Mouse (Mus musculus): ENCODE results near the gene Pdp2. TPM values are rescaled to one million over a fixed set of nuclear protein-coding genes. Genes with fewer than 3 reads are reported as not detected.
A peak's percentile ranks its signal among the peaks of the same experiment; 100 is the strongest.
"Not testable (repeated sequence)": the region's sequence is repeated elsewhere in the genome, so short reads cannot be mapped to it uniquely, and the experiment has no call there.

The Pdp2 gene
- total and polyA plus RNA-seq, 3 experiments: 4.4 to 22.8 (median 14.2) TPM

GRCm38 (mm10) chr8:104638010-104638409 lies 46.8 kb downstream of the Pdp2 start:
- Histone ChIP-seq H3K4me3 (ENCODE audit: low read depth, low read length) (no peak overlapping the region), H3K4me1 (ENCODE audit: insufficient read depth, low read depth, low read length) (peaks cover 46% of the 10 kb centered on the region), H3K9me3 (replicated peaks) (no peaks in the 10 kb centered on the region), H3K36me3 (replicated peaks) (peaks cover 60% of the 10 kb centered on the region), H3K27me3 (ENCODE audit: insufficient read depth, low read length) (no peaks in the 10 kb centered on the region)
- no peak for DNase-seq (ENCODE audit: low spot score)
- ATAC-seq (ENCODE audit: extremely low read depth, insufficient number of reproducible peaks, low FRiP score, poor library complexity, severe bottlenecking): no peak
- TF ChIP-seq GATA1 (IDR thresholded peaks at IDR 0.05; ENCODE audit: borderline replicate concordance, low read length): no peak
- TF ChIP-seq CTCF (IDR thresholded peaks at IDR 0.05; ENCODE audit: low read depth, low read length): no peak
- TF ChIP-seq GATA2 (IDR thresholded peaks at IDR 0.05; ENCODE audit: borderline replicate concordance, low read depth, low read length): no peak
- TF ChIP-seq TAL1 (conservative IDR thresholded peaks at IDR 0.05; ENCODE audit: low read depth, low read length): no peak
- TF ChIP-seq POLR2AphosphoS5 (IDR thresholded peaks at IDR 0.05; ENCODE audit: insufficient replicate concordance, low read depth, low read length): no peak

- H3K27me3 ChIP-seq (ENCODE audit: insufficient read depth, low read length): no peaks in the 10 kb centered on the region
- H3K4me3 ChIP-seq (ENCODE audit: low read depth, low read length): peak overlapping the region; percentile 97
- ATAC-seq (ENCODE audit: extremely low read depth, insufficient number of reproducible peaks, low FRiP score, poor library complexity, severe bottlenecking): no peak
- peaks cover 41% of the 10 kb centered on the region for H3K4me1 ChIP-seq (ENCODE audit: insufficient read depth, low read depth, low read length)
- no peaks in the 10 kb centered on the region for H3K9me3 ChIP-seq (replicated peaks)
- DNase-seq (ENCODE audit: low spot score): no peak
- no peak for TF ChIP-seq CTCF (IDR thresholded peaks at IDR 0.05; ENCODE audit: low read depth, low read length)
- no peak for TF ChIP-seq GATA1 (IDR thresholded peaks at IDR 0.05; ENCODE audit: borderline replicate concordance, low read length)
- TF ChIP-seq POLR2AphosphoS5 (IDR thresholded peaks at IDR 0.05; ENCODE audit: insufficient replicate concordance, low read depth, low read length): no peak
- TF ChIP-seq TAL1 (conservative IDR thresholded peaks at IDR 0.05; ENCODE audit: low read depth, low read length): no peak
- TF ChIP-seq GATA2 (IDR thresholded peaks at IDR 0.05; ENCODE audit: borderline replicate concordance, low read depth, low read length): no peak
- peaks cover 46% of the 10 kb centered on the region for H3K36me3 ChIP-seq (replicated peaks)
Measured at GRCm38 (mm10) chr8:104640241-104640640, 49.0 kb downstream of the Pdp2 start.

GRCm38 (mm10) chr8:104640831-104641370 lies 49.6 kb downstream of the Pdp2 start:
- no peak for ATAC-seq (ENCODE audit: extremely low read depth, insufficient number of reproducible peaks, low FRiP score, poor library complexity, severe bottlenecking)
- DNase-seq (ENCODE audit: low spot score): no peak
- no peak for TF ChIP-seq GATA2 (IDR thresholded peaks at IDR 0.05; ENCODE audit: borderline replicate concordance, low read depth, low read length)
- TF ChIP-seq TAL1 (conservative IDR thresholded peaks at IDR 0.05; ENCODE audit: low read depth, low read length): no peak
- TF ChIP-seq GATA1 (IDR thresholded peaks at IDR 0.05; ENCODE audit: borderline replicate concordance, low read length): no peak
- TF ChIP-seq POLR2AphosphoS5 (IDR thresholded peaks at IDR 0.05; ENCODE audit: insufficient replicate concordance, low read depth, low read length): no peak
- TF ChIP-seq CTCF (IDR thresholded peaks at IDR 0.05; ENCODE audit: low read depth, low read length): no peak
- H3K27me3 ChIP-seq (ENCODE audit: insufficient read depth, low read length): no peaks in the 10 kb centered on the region
- peaks cover 40% of the 10 kb centered on the region for H3K36me3 ChIP-seq (replicated peaks)
- peak overlapping the region; percentile 97 for H3K4me3 ChIP-seq (ENCODE audit: low read depth, low read length)
- H3K9me3 ChIP-seq (replicated peaks): no peaks in the 10 kb centered on the region
- H3K4me1 ChIP-seq (ENCODE audit: insufficient read depth, low read depth, low read length): peaks cover 41% of the 10 kb centered on the region

- H3K4me1 ChIP-seq (ENCODE audit: insufficient read depth, low read depth, low read length): peaks cover 41% of the 10 kb centered on the region
- H3K4me3 ChIP-seq (ENCODE audit: low read depth, low read length): peak within 1 kb of the TSS; percentile 97
- H3K36me3 ChIP-seq (replicated peaks): peaks cover 36% of the 10 kb centered on the region
- ATAC-seq (ENCODE audit: extremely low read depth, insufficient number of reproducible peaks, low FRiP score, poor library complexity, severe bottlenecking) (peak; percentile 88), DNase-seq (ENCODE audit: low spot score) (peak; percentile 88)
- H3K27me3 ChIP-seq (ENCODE audit: insufficient read depth, low read length): no peaks in the 10 kb centered on the region
- no peak for TF ChIP-seq POLR2AphosphoS5 (IDR thresholded peaks at IDR 0.05; ENCODE audit: insufficient replicate concordance, low read depth, low read length)
- TF ChIP-seq CTCF (IDR thresholded peaks at IDR 0.05; ENCODE audit: low read depth, low read length): no peak
- TF ChIP-seq GATA1 (IDR thresholded peaks at IDR 0.05; ENCODE audit: borderline replicate concordance, low read length): no peak
- TF ChIP-seq GATA2 (IDR thresholded peaks at IDR 0.05; ENCODE audit: borderline replicate concordance, low read depth, low read length): no peak
- TF ChIP-seq TAL1 (conservative IDR thresholded peaks at IDR 0.05; ENCODE audit: low read depth, low read length): no peak
- no peaks in the 10 kb centered on the region for H3K9me3 ChIP-seq (replicated peaks)
Measured at GRCm38 (mm10) chr8:104641426-104642323, 50.4 kb downstream of the Pdp2 start, which contains the start of gene Ciao2b. Ciao2b (minus strand) TSS chr8:104641965.

GRCm38 (mm10) chr8:104642324-104642654 lies 51.0 kb downstream of the Pdp2 start:
- no peak for TF ChIP-seq GATA1 (IDR thresholded peaks at IDR 0.05; ENCODE audit: borderline replicate concordance, low read length)
- TF ChIP-seq GATA2 (IDR thresholded peaks at IDR 0.05; ENCODE audit: borderline replicate concordance, low read depth, low read length): no peak
- TF ChIP-seq CTCF (IDR thresholded peaks at IDR 0.05; ENCODE audit: low read depth, low read length): no peak
- DNase-seq (ENCODE audit: low spot score): no peak
- no peak for ATAC-seq (ENCODE audit: extremely low read depth, insufficient number of reproducible peaks, low FRiP score, poor library complexity, severe bottlenecking)
- H3K4me1 ChIP-seq (ENCODE audit: insufficient read depth, low read depth, low read length): peaks cover 41% of the 10 kb centered on the region
- peak overlapping the region; percentile 97 for H3K4me3 ChIP-seq (ENCODE audit: low read depth, low read length)
- H3K36me3 ChIP-seq (replicated peaks): peaks cover 30% of the 10 kb centered on the region
- no peaks in the 10 kb centered on the region for H3K9me3 ChIP-seq (replicated peaks)
- no peaks in the 10 kb centered on the region for H3K27me3 ChIP-seq (ENCODE audit: insufficient read depth, low read length)

GRCm38 (mm10) chr8:104644187-104644586 lies 52.9 kb downstream of the Pdp2 start:
- not testable (repeated sequence) for DNase-seq (ENCODE audit: low spot score); H3K4me3 ChIP-seq (ENCODE audit: low read depth, low read length); H3K27me3 ChIP-seq (ENCODE audit: insufficient read depth, low read length); H3K9me3 ChIP-seq (replicated peaks); ATAC-seq (ENCODE audit: extremely low read depth, insufficient number of reproducible peaks, low FRiP score, poor library complexity, severe bottlenecking)
- Histone ChIP-seq H3K36me3 (replicated peaks) (peaks cover 14% of the 10 kb centered on the region), H3K4me1 (ENCODE audit: insufficient read depth, low read depth, low read length) (peaks cover 26% of the 10 kb centered on the region)

Other genes starting within 250 kb of the Pdp2 start
- not detected in 2 replicates for gene Cmtm4, start 195.6 kb upstream of the Pdp2 start, total RNA-seq (2014; fragmentation: Nextera tagmentation)
- gene Cmtm4, start 195.6 kb upstream of the Pdp2 start, total RNA-seq (2017): under 0.01 and 0.05 TPM in 2 replicates
- gene Cmtm4, start 195.6 kb upstream of the Pdp2 start, polyA plus RNA-seq (2012): not detected in 2 replicates
- gene Dync1li2, start 148.4 kb upstream of the Pdp2 start, total RNA-seq (2014; fragmentation: Nextera tagmentation): 28.9 and 32.1 TPM in 2 replicates
- gene Dync1li2, start 148.4 kb upstream of the Pdp2 start, total RNA-seq (2017): 43.6 and 52.5 TPM in 2 replicates
- 13.9 and 14.8 TPM in 2 replicates for gene Dync1li2, start 148.4 kb upstream of the Pdp2 start, polyA plus RNA-seq (2012)
- not detected in 2 replicates for gene Terb1, start 81.5 kb upstream of the Pdp2 start, total RNA-seq (2014; fragmentation: Nextera tagmentation)
- not detected in 2 replicates for gene Terb1, start 81.5 kb upstream of the Pdp2 start, total RNA-seq (2017)
- not detected in 2 replicates for gene Terb1, start 81.5 kb upstream of the Pdp2 start, polyA plus RNA-seq (2012)
- gene Nae1, start 56.8 kb upstream of the Pdp2 start, total RNA-seq (2014; fragmentation: Nextera tagmentation): 63.1 and 90.0 TPM in 2 replicates
- gene Nae1, start 56.8 kb upstream of the Pdp2 start, total RNA-seq (2017): 105 and 120 TPM in 2 replicates
- 4.7 and 6.4 TPM in 2 replicates for gene Nae1, start 56.8 kb upstream of the Pdp2 start, polyA plus RNA-seq (2012)
- gene Car7, start 56.8 kb upstream of the Pdp2 start, total RNA-seq (2014; fragmentation: Nextera tagmentation): 3.4 and 3.8 TPM in 2 replicates
- 0.76 and 0.99 TPM in 2 replicates for gene Car7, start 56.8 kb upstream of the Pdp2 start, total RNA-seq (2017)
- 0.29 and 0.43 TPM in 2 replicates for gene Car7, start 56.8 kb upstream of the Pdp2 start, polyA plus RNA-seq (2012)
- not detected in 2 replicates for gene Cdh16, start 32.9 kb downstream of the Pdp2 start, total RNA-seq (2014; fragmentation: Nextera tagmentation)
- gene Cdh16, start 32.9 kb downstream of the Pdp2 start, total RNA-seq (2017): 0.17 and 0.22 TPM in 2 replicates
- gene Cdh16, start 32.9 kb downstream of the Pdp2 start, polyA plus RNA-seq (2012): not detected in 2 replicates
- 4.4 and 6.8 TPM in 2 replicates for gene Rrad, start 39.9 kb downstream of the Pdp2 start, total RNA-seq (2014; fragmentation: Nextera tagmentation)
- 4.9 and 5.3 TPM in 2 replicates for gene Rrad, start 39.9 kb downstream of the Pdp2 start, total RNA-seq (2017)
- 7.2 and 7.9 TPM in 2 replicates for gene Rrad, start 39.9 kb downstream of the Pdp2 start, polyA plus RNA-seq (2012)
- 20.3 and 20.9 TPM in 2 replicates for gene Ciao2b, start 50.5 kb downstream of the Pdp2 start, total RNA-seq (2014; fragmentation: Nextera tagmentation)
- gene Ciao2b, start 50.5 kb downstream of the Pdp2 start, total RNA-seq (2017): 44.4 and 54.3 TPM in 2 replicates
- 75.3 and 78.3 TPM in 2 replicates for gene Ciao2b, start 50.5 kb downstream of the Pdp2 start, polyA plus RNA-seq (2012)
- gene Ces2a, start 142.6 kb downstream of the Pdp2 start, total RNA-seq (2014; fragmentation: Nextera tagmentation): not detected in 2 replicates
- 0.17 TPM in 1 of 2 replicates, not detected in the other for gene Ces2a, start 142.6 kb downstream of the Pdp2 start, total RNA-seq (2017)
- not detected in 2 replicates for gene Ces2a, start 142.6 kb downstream of the Pdp2 start, polyA plus RNA-seq (2012)
- gene Ces2b, start 240.1 kb downstream of the Pdp2 start, total RNA-seq (2014; fragmentation: Nextera tagmentation): not detected in 2 replicates
- 0.06 and 0.11 TPM in 2 replicates for gene Ces2b, start 240.1 kb downstream of the Pdp2 start, total RNA-seq (2017)
- gene Ces2b, start 240.1 kb downstream of the Pdp2 start, polyA plus RNA-seq (2012): not detected in 2 replicates